Mouse (Mus musculus): ENCODE data around the gene Olfr497. TPM values are rescaled to one million over a fixed set of nuclear protein-coding genes. Genes with fewer than 3 reads are reported as not detected.

The Olfr497 gene
- not detected in 2 replicates for polyA plus RNA-seq (2014; fragmentation: Nextera tagmentation; extraction: Ambion mirVana)

- Histone ChIP-seq H3K27ac (ENCODE audit: low read depth, low read length) (no peak within 1 kb of the TSS), H3K36me3 (ENCODE audit: control insufficient read depth, insufficient read depth, low read length) (no peaks in the 10 kb centered on the region), H3K4me2 (replicated peaks; ENCODE audit: low read depth, low read length) (no peak within 1 kb of the TSS), H3K27me3 (ENCODE audit: control insufficient read depth, insufficient read depth, low read length) (no peaks in the 10 kb centered on the region), H3K4me3 (ENCODE audit: low read length) (no peak within 1 kb of the TSS), H3K9me3 (ENCODE audit: control insufficient read depth, low read length) (no peaks in the 10 kb centered on the region), H3K9ac (ENCODE audit: low read depth, low read length) (no peak within 1 kb of the TSS), H3K4me1 (ENCODE audit: control insufficient read depth, insufficient read depth, low read length) (no peaks in the 10 kb centered on the region)
- WGBS = 79% methylated on average over 2 of the region's 2 CpGs
- no peak for ATAC-seq (ENCODE audit: low FRiP score, low TSS enrichment)
Observed at GRCm38 (mm10) chr7:108420121-108420520, at the start of gene Olfr497. Gene Olfr497 (plus strand): TSS chr7:108420421.

- Histone ChIP-seq H3K27me3 (ENCODE audit: control insufficient read depth, insufficient read depth, low read length) (no peaks in the 10 kb centered on the region), H3K36me3 (ENCODE audit: control insufficient read depth, insufficient read depth, low read length) (no peaks in the 10 kb centered on the region), H3K4me3 (ENCODE audit: low read length) (no peak within 1 kb of the TSS), H3K27ac (ENCODE audit: low read depth, low read length) (no peak within 1 kb of the TSS), H3K4me2 (replicated peaks; ENCODE audit: low read depth, low read length) (no peak within 1 kb of the TSS), H3K4me1 (ENCODE audit: control insufficient read depth, insufficient read depth, low read length) (no peaks in the 10 kb centered on the region), H3K9ac (ENCODE audit: low read depth, low read length) (no peak within 1 kb of the TSS), H3K9me3 (ENCODE audit: control insufficient read depth, low read length) (no peaks in the 10 kb centered on the region)
- 82% methylated on average over 1 of the region's 1 CpGs for WGBS
- no peak for ATAC-seq (ENCODE audit: low FRiP score, low TSS enrichment)
Observed at GRCm38 (mm10) chr7:108392867-108393266, 27.4 kb upstream of the Olfr497 start, which contains the start of gene Olfr495. Gene Olfr495 (plus strand): TSS chr7:108393167.

GRCm38 (mm10) chr7:108465026-108465425 lies 44.8 kb downstream of the Olfr497 start, which contains the start of gene Olfr498:
Gene Olfr498 (plus strand): TSS chr7:108465326.
- ATAC-seq (ENCODE audit: low FRiP score, low TSS enrichment) = no peak
- Histone ChIP-seq H3K4me2 (replicated peaks; ENCODE audit: low read depth, low read length) (no peak within 1 kb of the TSS), H3K9ac (ENCODE audit: low read depth, low read length) (no peak within 1 kb of the TSS), H3K27me3 (ENCODE audit: control insufficient read depth, insufficient read depth, low read length) (no peaks in the 10 kb centered on the region), H3K36me3 (ENCODE audit: control insufficient read depth, insufficient read depth, low read length) (no peaks in the 10 kb centered on the region), H3K4me3 (ENCODE audit: low read length) (no peak within 1 kb of the TSS), H3K4me1 (ENCODE audit: control insufficient read depth, insufficient read depth, low read length) (no peaks in the 10 kb centered on the region), H3K9me3 (ENCODE audit: control insufficient read depth, low read length) (no peaks in the 10 kb centered on the region), H3K27ac (ENCODE audit: low read depth, low read length) (no peak within 1 kb of the TSS)
- WGBS = 89% methylated on average over 1 of the region's 1 CpGs

Other genes starting within 250 kb of the Olfr497 start
- not detected in 2 replicates for gene Olfr486, start 247.7 kb upstream of the Olfr497 start, polyA plus RNA-seq (2014; fragmentation: Nextera tagmentation; extraction: Ambion mirVana)
- not detected in 2 replicates for gene Olfr487, start 205.8 kb upstream of the Olfr497 start, polyA plus RNA-seq (2014; fragmentation: Nextera tagmentation; extraction: Ambion mirVana)
- not detected in 2 replicates for gene Olfr488, start 162.1 kb upstream of the Olfr497 start, polyA plus RNA-seq (2014; fragmentation: Nextera tagmentation; extraction: Ambion mirVana)
- gene Olfr490, start 131.5 kb upstream of the Olfr497 start, polyA plus RNA-seq (2014; fragmentation: Nextera tagmentation; extraction: Ambion mirVana) = not detected in 2 replicates
- not detected in 2 replicates for gene Olfr491, start 107.0 kb upstream of the Olfr497 start, polyA plus RNA-seq (2014; fragmentation: Nextera tagmentation; extraction: Ambion mirVana)
- not detected in 2 replicates for gene Olfr492, start 96.7 kb upstream of the Olfr497 start, polyA plus RNA-seq (2014; fragmentation: Nextera tagmentation; extraction: Ambion mirVana)
- not detected in 2 replicates for gene Olfr493, start 73.4 kb upstream of the Olfr497 start, polyA plus RNA-seq (2014; fragmentation: Nextera tagmentation; extraction: Ambion mirVana)
- gene Olfr494, start 55.1 kb upstream of the Olfr497 start, polyA plus RNA-seq (2014; fragmentation: Nextera tagmentation; extraction: Ambion mirVana) = not detected in 2 replicates
- not detected in 2 replicates for gene Olfr495, start 27.3 kb upstream of the Olfr497 start, polyA plus RNA-seq (2014; fragmentation: Nextera tagmentation; extraction: Ambion mirVana)
- not detected in 2 replicates for gene Olfr498, start 44.9 kb downstream of the Olfr497 start, polyA plus RNA-seq (2014; fragmentation: Nextera tagmentation; extraction: Ambion mirVana)
- not detected in 2 replicates for gene Olfr502, start 104.6 kb downstream of the Olfr497 start, polyA plus RNA-seq (2014; fragmentation: Nextera tagmentation; extraction: Ambion mirVana)
- gene Olfr503, start 124.1 kb downstream of the Olfr497 start, polyA plus RNA-seq (2014; fragmentation: Nextera tagmentation; extraction: Ambion mirVana) = not detected in 2 replicates
- gene Olfr504, start 145.4 kb downstream of the Olfr497 start, polyA plus RNA-seq (2014; fragmentation: Nextera tagmentation; extraction: Ambion mirVana) = not detected in 2 replicates
- not detected in 2 replicates for gene Olfr506, start 190.4 kb downstream of the Olfr497 start, polyA plus RNA-seq (2014; fragmentation: Nextera tagmentation; extraction: Ambion mirVana)
- not detected in 2 replicates for gene Olfr507, start 201.4 kb downstream of the Olfr497 start, polyA plus RNA-seq (2014; fragmentation: Nextera tagmentation; extraction: Ambion mirVana)
- gene Olfr508, start 209.6 kb downstream of the Olfr497 start, polyA plus RNA-seq (2014; fragmentation: Nextera tagmentation; extraction: Ambion mirVana) = not detected in 2 replicates
- gene Olfr509, start 231.5 kb downstream of the Olfr497 start, polyA plus RNA-seq (2014; fragmentation: Nextera tagmentation; extraction: Ambion mirVana) = not detected in 2 replicates
- not detected in 2 replicates for gene Olfr510, start 246.0 kb downstream of the Olfr497 start, polyA plus RNA-seq (2014; fragmentation: Nextera tagmentation; extraction: Ambion mirVana)